Mouse (Mus musculus) kidney, adult 8-10 months (tissue): ENCODE measurements at regions not wholly inside any gene's neighbourhood (a gene's known extent, or its start where the extent isn't known, plus 50 kb on each side); places are given as distances from the start of the nearest gene placed in this dataset.

Experiments used
- DNase-seq, 2 experiments: peaks; one replicate each; pipeline ENCODE4 v3.0.0; 2022

GRCm38 (mm10) chr10:8978595-8978994 is 92.7 kb upstream of the Sash1 start:
- DNase-seq = no peak

GRCm38 (mm10) chr10:8973934-8974333 is 88.1 kb upstream of the Sash1 start:
- peak in 1 of 2 experiments; percentile 20 for DNase-seq

- DNase-seq = no peak
Observed at GRCm38 (mm10) chr10:8972789-8973551, 87.1 kb upstream of the Sash1 start.

GRCm38 (mm10) chr10:8970807-8971206 is 84.9 kb upstream of the Sash1 start:
- no peak for DNase-seq

- no peak for DNase-seq
Observed at GRCm38 (mm10) chr10:8969586-8969985, 83.7 kb upstream of the Sash1 start.

DNA sequence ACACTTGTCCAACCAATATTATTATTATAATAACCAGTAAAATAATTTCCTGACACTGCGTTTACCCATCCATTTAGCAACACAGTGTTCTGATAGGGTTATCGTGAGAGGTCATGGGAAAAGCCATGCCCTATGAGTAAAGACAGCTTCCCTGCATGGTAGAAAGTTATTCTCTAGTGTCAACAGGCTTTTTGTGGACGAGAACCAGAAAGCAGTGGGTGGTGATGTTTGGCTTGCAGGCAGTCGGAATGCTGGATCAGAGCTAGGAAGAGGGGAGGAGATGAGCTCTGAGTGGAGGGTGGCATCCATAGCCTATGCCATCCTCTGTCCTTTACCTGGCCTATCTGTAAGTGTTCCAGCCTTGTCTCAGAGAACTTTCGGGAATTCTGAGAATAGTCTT is 83.1 kb upstream of the Sash1 start:
- DNase-seq = no peak

GRCm38 (mm10) chr10:8968276-8968923 is 82.5 kb upstream of the Sash1 start:
- peak; percentile 14 to 57 for DNase-seq

- DNase-seq = no peak
Observed at GRCm38 (mm10) chr10:8962921-8963320, 77.1 kb upstream of the Sash1 start.

DNA sequence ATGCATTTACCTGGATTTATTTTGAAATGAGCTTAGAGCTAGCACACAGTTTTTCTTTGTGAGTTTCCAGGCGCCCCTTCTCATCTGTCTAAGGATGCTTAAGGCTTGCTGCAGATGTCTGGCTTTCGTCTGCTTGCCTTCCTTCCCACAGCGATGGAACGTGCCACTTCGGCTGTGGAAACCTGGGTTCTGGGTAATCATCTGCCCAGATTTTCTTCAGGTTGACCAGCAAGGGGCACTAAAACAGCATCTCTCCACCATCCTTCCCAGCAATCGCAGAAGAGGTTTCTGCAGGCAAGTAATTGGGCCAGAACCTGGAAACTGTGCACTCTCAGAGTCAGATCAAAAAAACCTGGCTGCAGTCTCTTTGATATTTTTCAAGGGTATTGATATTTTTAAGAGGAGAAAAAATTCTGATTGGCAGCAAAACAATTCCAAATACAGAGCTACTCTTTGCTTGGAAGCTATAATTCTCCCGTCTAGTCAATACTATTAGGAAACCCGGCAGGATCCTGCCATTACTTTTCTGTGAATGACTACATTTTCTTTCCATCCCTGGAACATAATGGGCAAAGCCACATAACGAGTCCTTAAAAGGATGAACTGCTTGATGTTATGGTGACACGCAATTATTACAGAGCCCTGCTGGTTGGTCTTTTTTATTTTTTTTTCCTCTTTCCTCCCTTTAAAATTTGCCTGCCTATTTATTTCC is 75.2 kb upstream of the Sash1 start:
- DNase-seq = no peak

DNA sequence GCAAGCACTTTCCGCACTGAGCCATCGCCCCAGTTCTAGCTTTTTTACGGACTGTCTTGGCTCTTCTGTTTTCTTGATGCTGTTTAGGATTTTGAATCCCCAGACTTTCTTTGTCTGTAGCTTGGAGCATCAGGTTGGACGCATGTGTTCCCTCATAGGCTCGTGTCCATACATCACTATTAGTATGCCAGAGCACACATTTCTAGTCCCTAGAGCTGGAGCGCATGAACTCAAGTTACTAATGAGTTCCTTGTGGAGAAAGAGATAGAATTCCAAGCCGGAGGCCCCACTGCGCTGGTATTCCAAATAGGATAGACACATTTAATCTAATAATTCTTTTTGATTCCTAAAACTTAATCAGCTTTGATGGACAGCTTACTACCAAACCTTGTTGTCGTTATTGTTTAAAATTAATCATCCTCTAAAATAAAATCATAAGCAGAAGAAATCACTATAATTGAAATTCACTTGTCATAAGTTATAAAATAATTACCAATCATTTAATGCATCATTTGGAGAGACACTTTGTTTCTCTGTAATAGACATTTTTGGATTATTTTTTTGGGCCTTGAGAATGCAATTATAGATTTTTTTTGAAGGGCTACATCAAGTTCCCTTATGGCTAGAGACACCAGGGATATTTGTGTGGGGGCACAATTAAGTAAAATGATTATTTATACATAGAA is 74.5 kb upstream of the Sash1 start:
- DNase-seq = no peak

DNA sequence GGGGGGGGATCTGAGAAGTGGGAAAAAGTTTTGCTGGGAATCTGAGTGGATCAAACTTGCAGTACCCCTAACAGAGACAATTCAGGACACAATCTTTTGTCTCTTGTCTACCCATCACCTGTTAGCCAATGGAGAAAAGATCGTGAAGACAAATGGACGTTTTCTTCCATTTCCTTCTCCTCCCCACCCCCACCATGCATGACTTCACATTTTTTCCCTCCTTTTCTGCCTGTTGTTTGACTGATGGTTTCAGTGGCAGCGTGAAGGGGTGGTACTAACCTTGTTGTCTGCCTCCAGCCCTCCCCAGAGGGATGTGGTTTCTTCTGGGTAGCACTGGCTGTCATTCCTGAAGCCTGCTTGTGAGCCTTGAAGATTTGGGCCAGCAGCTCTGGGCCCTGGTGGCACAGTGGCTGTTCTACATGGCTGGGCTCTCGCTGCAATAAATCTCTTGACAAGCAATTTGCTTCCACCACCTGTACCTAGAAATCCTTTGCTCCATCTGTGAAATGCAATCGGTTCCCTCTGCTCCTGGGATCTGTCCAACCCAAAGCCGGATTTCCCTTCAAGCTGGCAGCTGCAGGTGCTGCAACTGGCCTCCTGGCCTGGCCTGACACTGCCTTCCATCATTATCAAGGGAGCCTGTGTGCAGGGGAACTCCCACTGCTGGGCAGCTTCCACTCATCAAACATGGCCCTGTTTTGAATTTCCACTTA is 69.8 kb upstream of the Sash1 start:
- DNase-seq = no peak

DNA sequence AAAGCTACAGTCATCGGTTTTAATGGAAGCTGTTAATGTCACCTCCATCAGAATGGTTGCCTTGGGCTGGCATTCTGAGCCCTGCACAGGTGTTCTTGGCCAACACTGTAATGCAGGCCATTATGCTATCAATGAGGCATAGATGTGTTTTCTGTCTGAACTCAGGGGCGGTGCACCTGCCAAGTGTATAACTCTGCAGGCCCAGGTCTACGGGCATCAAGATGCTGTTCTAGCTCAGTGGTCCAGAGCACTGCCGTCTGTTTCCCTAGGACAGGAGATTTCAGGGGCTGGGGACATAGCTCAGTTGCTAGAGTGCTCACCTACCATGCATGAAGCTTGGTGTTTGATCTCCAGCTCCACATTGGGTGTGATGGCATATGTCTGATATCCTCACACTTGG is 68.1 kb upstream of the Sash1 start:
- DNase-seq = no peak

- DNase-seq = no peak
Observed at GRCm38 (mm10) chr10:8952922-8953321, 67.1 kb upstream of the Sash1 start.

DNA sequence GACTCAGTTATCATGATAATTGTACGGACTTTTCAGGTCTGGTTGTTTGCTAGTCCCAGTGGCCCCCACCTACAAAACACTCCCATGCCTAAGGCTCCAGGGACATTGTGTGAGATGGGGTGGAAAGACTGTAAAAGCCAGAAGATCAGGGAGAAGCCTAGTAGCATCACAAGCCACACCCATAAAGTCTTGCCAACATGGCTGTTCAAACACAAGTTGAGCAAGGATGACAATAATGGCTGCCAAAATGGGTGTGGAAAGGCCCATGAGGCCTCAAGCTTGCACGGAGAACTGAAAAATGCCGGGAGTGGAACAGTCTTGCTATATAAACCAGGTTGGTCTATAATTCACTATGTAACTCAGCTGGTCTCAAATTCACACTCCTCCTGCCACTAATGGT is 66.1 kb upstream of the Sash1 start:
- DNase-seq = no peak

DNA sequence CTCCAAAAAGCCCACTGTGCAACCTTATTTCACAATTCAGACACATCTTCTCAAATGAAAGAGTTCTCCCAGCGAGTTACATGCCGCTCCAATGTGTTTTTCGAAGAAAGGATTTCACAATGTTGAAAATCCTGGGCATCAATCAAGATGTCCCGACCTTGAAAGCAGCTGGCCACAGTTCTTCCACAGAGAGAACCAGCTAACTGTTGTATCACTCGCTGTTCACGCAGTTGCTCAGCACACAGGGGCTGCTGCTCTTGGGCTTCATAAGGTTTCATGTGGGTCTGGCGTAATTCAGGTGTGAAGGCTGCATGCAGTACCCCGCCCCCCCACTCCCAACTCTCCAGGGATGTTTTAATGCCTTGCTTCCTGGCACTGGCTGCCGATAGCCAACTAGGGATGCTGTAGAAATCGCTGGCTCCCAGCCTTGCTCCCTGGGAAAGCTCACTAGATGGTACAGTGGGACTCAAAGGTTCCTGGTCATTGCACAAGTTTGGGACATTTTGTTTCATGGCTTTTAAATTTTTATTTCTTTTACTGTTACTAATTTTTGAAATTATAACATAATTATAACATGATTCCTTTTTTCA is 65.5 kb upstream of the Sash1 start:
- DNase-seq = no peak

DNA sequence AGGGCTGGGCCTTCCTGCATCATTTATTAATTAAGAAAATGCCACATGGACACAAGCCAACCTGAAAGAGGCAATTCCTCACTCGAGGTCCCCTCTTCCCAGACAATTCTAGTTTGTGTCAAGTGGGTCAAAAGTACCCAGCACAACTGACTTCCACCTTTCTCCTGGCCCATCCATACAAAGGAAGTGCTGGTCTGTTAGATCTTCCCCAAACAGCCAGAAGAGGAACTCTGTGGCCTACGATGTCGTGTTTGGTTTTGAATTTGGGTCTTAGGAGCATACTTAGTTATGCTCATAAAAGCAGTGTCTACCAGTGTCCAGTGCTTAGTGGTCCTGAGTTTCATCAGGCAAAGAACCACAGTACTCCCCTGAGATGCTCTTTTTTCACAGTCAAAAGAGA is 62.4 kb upstream of the Sash1 start:
- DNase-seq = no peak

GRCm38 (mm10) chr10:8945195-8945751 is 59.4 kb upstream of the Sash1 start:
- DNase-seq = no peak

- no peak for DNase-seq
Observed at GRCm38 (mm10) chr10:8944586-8944985, 58.7 kb upstream of the Sash1 start.

- DNase-seq = no peak
Observed at GRCm38 (mm10) chr10:8943698-8944097, 57.8 kb upstream of the Sash1 start.

DNA sequence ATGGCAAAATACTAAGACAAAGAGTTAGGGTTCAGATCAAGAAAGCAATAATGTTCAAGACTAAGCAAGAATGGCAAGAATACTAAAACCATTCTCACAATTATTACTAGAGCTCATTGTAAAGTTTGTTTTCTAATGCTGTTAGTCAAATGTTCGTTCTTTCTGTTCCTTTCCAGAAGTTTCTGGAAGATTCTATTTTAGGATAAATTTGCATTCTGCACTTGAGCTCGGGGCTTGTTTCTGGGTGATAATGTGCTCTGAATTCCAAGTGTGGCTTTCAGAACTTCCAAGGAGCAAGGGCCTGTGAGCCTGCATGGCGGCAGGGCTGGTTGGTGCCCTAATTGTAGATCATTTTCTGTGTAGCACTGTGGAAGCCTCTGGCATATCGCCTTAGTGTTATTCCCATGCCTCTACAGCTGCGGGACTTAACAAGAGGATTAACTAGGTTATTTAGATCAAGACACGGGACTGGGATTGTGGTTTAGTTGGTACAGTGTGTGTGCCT is 57.1 kb upstream of the Sash1 start:
- DNase-seq = no peak

DNA sequence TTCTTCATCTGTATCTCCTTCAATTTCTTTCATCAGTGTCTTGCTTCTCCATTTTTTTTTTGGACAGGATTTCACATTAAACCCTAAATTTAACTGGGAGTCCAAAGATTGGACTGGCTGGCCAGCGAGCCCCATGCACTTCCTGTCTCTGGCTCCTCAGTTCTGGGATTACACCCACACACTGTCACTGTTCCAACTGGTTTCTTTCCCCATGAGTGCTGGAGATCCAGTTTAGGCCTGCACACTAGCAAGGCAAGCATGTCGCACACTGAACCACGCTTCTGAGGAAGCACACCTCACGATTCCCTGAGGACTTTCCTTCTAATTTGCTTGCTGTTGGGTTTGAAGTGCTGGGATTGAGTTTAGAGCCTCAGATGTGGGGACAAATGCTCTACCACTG is 50.5 kb upstream of the Sash1 start:
- DNase-seq = no peak
